Mouse (Mus musculus): Measurements from ENCODE around the gene H2-M10.3.
A peak's percentile ranks its signal among the peaks of the same experiment; 100 is the strongest.
"Not testable (repeated sequence)": the region's sequence is repeated elsewhere in the genome, so short reads cannot be mapped to it uniquely, and the experiment has no call there.

H2-M10.3 gene

GRCm38 (mm10) chr17:36368317-36368716 is at the start of gene H2-M10.3:
Gene H2-M10.3 (minus strand): TSS chr17:36368417.
- not testable (repeated sequence) for DNase-seq

GRCm38 (mm10) chr17:36417416-36417815 is 49.2 kb upstream of the H2-M10.3 start:
- no peak for DNase-seq

- DNase-seq = no peak
These were observed 47.2 kb upstream of the H2-M10.3 start for GRCm38 (mm10) chr17:36415407-36415806.

GRCm38 (mm10) chr17:36414361-36414760 is 46.1 kb upstream of the H2-M10.3 start:
- DNase-seq = no peak

GRCm38 (mm10) chr17:36389907-36390306 is 21.7 kb upstream of the H2-M10.3 start:
- no peak for DNase-seq

- DNase-seq = not testable (repeated sequence)
These were observed 5.8 kb downstream of the H2-M10.3 start for GRCm38 (mm10) chr17:36362404-36362803.

- peak; percentile 27 to 70 for DNase-seq
These were observed 10.7 kb downstream of the H2-M10.3 start for GRCm38 (mm10) chr17:36357512-36357911.

GRCm38 (mm10) chr17:36355763-36356162 is 12.5 kb downstream of the H2-M10.3 start:
- DNase-seq = no peak

- DNase-seq = peak; percentile 68 to 74
These were observed 12.9 kb downstream of the H2-M10.3 start for GRCm38 (mm10) chr17:36355343-36355742.

GRCm38 (mm10) chr17:36326055-36326454 is 42.2 kb downstream of the H2-M10.3 start, which contains the start of gene H2-M10.1:
Gene H2-M10.1 (minus strand): TSS chr17:36326155.
- DNase-seq = no peak

- DNase-seq = no peak
These were observed 52.4 kb downstream of the H2-M10.3 start for GRCm38 (mm10) chr17:36315689-36316253.

GRCm38 (mm10) chr17:36315041-36315688 is 53.1 kb downstream of the H2-M10.3 start:
- DNase-seq = peak; percentile 32 to 39

Data from kidney, postnatal 36 days (tissue).